In genomic region chrX:133373960-133374359, GRCm38 (mm10) we compare ENCODE assay signal across 31 mouse cellular contexts.
DNase-seq lines count a peak whose midpoint lies in the region; ATAC-seq lines count a peak whose summit lies in the region.
"Had no signal": no experiment of that assay in that cellular context is flagged by ENCODE, and none has a peak within 500 bp of the region (broad histone marks: within the 10 kb centered on the region; RNA-seq: fewer than 3 reads in every experiment).

No protein-coding gene starts in this region.

- WGBS in forebrain, embryonic 14.5 days = 45% methylated on average over 1 of the region's 1 CpGs
- 10% methylated on average over 1 of the region's 1 CpGs for WGBS in forebrain, embryonic 12.5 days

- H3K4me3 ChIP-seq in forebrain, embryonic 14.5 days (ENCODE audit: low read depth, low read length) = no peak overlapping the region
- H3K4me3 ChIP-seq in forebrain, embryonic 12.5 days (replicated peaks) = no peak overlapping the region
- H3K4me3 ChIP-seq: embryonic facial prominence, embryonic 13.5 days; erythroblast, embryonic 14.5 days; heart, adult 2 months; heart, embryonic 10.5 days; heart, embryonic 13.5 days had no signal

- H3K9me3 ChIP-seq in forebrain, embryonic 14.5 days (replicated peaks; ENCODE audit: control insufficient read depth, low read length) = no peaks in the 10 kb centered on the region
- H3K9me3 ChIP-seq in forebrain, embryonic 12.5 days = no peaks in the 10 kb centered on the region
- H3K9me3 ChIP-seq: embryonic facial prominence, embryonic 13.5 days; G1E; heart, embryonic 10.5 days; heart, embryonic 13.5 days had no signal

- H3K27ac ChIP-seq in forebrain, embryonic 14.5 days (ENCODE audit: low read depth, low read length) = no peak overlapping the region
- no peak overlapping the region for H3K27ac ChIP-seq in forebrain, embryonic 12.5 days
- H3K27ac ChIP-seq: embryonic facial prominence, embryonic 13.5 days; heart, adult 2 months; heart, embryonic 10.5 days; heart, embryonic 13.5 days; hindbrain, embryonic 14.5 days; hindbrain, postnatal 0 days had no signal

- ATAC-seq in forebrain, embryonic 14.5 days = no peak
- no peak; the same call in 1 of the 2 replicates for ATAC-seq in forebrain, embryonic 12.5 days (ENCODE audit: low FRiP score)
- ATAC-seq: forebrain, embryonic 16.5 days; hindbrain, postnatal 0 days; inflammation-experienced regulatory T-cells, adult 6 months; intestine, embryonic 16.5 days; Patski had no signal

- H3K4me2 ChIP-seq in forebrain, embryonic 14.5 days (ENCODE audit: low read length) = no peak overlapping the region
- no peak overlapping the region for H3K4me2 ChIP-seq in forebrain, embryonic 12.5 days
- H3K4me2 ChIP-seq: embryonic facial prominence, embryonic 13.5 days; heart, embryonic 13.5 days; hindbrain, embryonic 14.5 days had no signal

- no peaks in the 10 kb centered on the region for H3K4me1 ChIP-seq in forebrain, embryonic 14.5 days (ENCODE audit: control insufficient read depth, insufficient read depth, low read length)
- H3K4me1 ChIP-seq in forebrain, embryonic 12.5 days = no peaks in the 10 kb centered on the region
- H3K4me1 ChIP-seq: embryonic facial prominence, embryonic 13.5 days; heart, embryonic 10.5 days; heart, embryonic 13.5 days had no signal

- H3K9ac ChIP-seq in forebrain, embryonic 14.5 days (ENCODE audit: low read length) = no peak overlapping the region
- no peak overlapping the region for H3K9ac ChIP-seq in forebrain, embryonic 12.5 days
- H3K9ac ChIP-seq: embryonic facial prominence, embryonic 13.5 days; heart, embryonic 13.5 days; hindbrain, embryonic 14.5 days had no signal

- H3K36me3 ChIP-seq in forebrain, embryonic 14.5 days (ENCODE audit: control insufficient read depth, insufficient read depth, low read length) = no peaks in the 10 kb centered on the region
- H3K36me3 ChIP-seq in forebrain, embryonic 12.5 days (replicated peaks) = no peaks in the 10 kb centered on the region
- H3K36me3 ChIP-seq: embryonic facial prominence, embryonic 13.5 days; G1E; heart, embryonic 10.5 days; heart, embryonic 13.5 days had no signal

- H3K27me3 ChIP-seq in forebrain, embryonic 14.5 days (replicated peaks; ENCODE audit: control insufficient read depth, insufficient read depth, low read length) = no peaks in the 10 kb centered on the region
- H3K27me3 ChIP-seq in forebrain, embryonic 12.5 days = peaks cover 3% of the 10 kb centered on the region; the same call in 1 of the 2 replicates
- H3K27me3 ChIP-seq: CH12.LX; embryonic facial prominence, embryonic 13.5 days; heart, embryonic 13.5 days had no signal

- DNase-seq in embryo, embryonic 11 days = peak; percentile 0
- DNase-seq in embryo, embryonic 9.5 days (ENCODE audit: extremely low spot score) = no peak
- peak; percentile 0 for DNase-seq in forebrain, embryonic 14.5 days (ENCODE audit: low spot score)
- peak; percentile 20 for DNase-seq in adipocyte (ENCODE audit: low spot score)
- no peak for DNase-seq in urinary bladder, postnatal 4 days (ENCODE audit: low spot score in 2 of 2)
- DNase-seq: adrenal gland, adult 2 months; adrenal gland, postnatal 14 days; B cell, adult 2 months; cerebellum, adult 11-12 months; cerebellum, adult 8-10 months; cerebellum, postnatal 10 days; cerebellum, postnatal 36 days; gastrocnemius, postnatal 10 days; gastrocnemius, postnatal 36 days; heart, adult 2 months; heart, postnatal 14 days; heart, postnatal 4 days; kidney, adult 2 months had no signal

Comparison
In these comparisons a context has a peak if more than half of its experiments do, and no peak if none do; other contexts are left out.
1. DNase-seq: peak in embryo, embryonic 11 days (single experiment), forebrain, embryonic 14.5 days (single experiment) and adipocyte (single experiment); none in embryo, embryonic 9.5 days (single experiment) and urinary bladder, postnatal 4 days (0 of 2).